Mouse (Mus musculus) frontal cortex, postnatal 25 days (tissue): ENCODE measurements at regions not wholly inside any gene's neighbourhood (a gene's known extent, or its start where the extent isn't known, plus 50 kb on each side); places are given as distances from the start of the nearest gene placed in this dataset.
A peak's percentile ranks its signal among the peaks of the same experiment; 100 is the strongest.

ENCODE experiments used
- DNase-seq, 2 experiments: peaks; one replicate each; pipeline ENCODE4 v3.0.0; 2022; ENCODE audit warnings: low spot score in 2 of 2

- no peak for DNase-seq
Measured at GRCm38 (mm10) chr4:16820371-16820770, 2784.9 kb upstream of the Gm12353 start.

GRCm38 (mm10) chr4:16831598-16831997, 2773.7 kb upstream of the Gm12353 start:
- no peak for DNase-seq

DNA sequence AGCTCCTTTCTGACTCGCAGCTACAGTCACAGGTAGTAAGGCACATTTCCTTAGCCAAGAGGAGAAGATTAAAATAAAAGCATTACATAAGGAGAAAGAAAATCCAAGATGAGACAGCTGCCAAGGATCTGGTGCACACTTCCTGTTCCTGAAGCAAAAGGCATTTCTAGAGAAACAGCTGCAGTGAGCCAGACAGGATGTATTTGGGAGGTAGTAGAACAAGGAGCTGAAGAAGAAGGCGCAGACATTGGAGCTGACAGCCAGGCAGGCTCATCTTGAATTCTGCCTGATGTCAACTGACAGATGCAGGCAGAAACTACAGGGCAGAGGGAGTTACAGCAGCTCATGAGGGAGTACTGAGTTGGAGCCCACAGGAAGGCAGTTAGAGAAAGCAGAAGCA, 2757.2 kb upstream of the Gm12353 start:
- DNase-seq = peak; percentile 4 to 9

GRCm38 (mm10) chr4:16852670-16853069, 2752.6 kb upstream of the Gm12353 start:
- DNase-seq = peak; percentile 11
